Mouse (Mus musculus) CH12.LX (cell line): ENCODE data around the gene Zfp956. TPM values are rescaled to one million over a fixed set of nuclear protein-coding genes. Genes with fewer than 3 reads are reported as not detected.

Experiments
- DNase-seq: peaks from one replicate; pipeline ENCODE4 v3.0.0-alpha.2; 2013; ENCODE audit errors: extremely low read depth
- H3K27ac ChIP-seq: 2 replicates; pipeline ENCODE4 v1.5.1; 2012; ENCODE audit warnings: low read depth, mild to moderate bottlenecking, control low read depth, moderate library complexity; ENCODE audit not compliant: insufficient read depth
- H3K27me3 ChIP-seq: replicated peaks from 2 replicates; pipeline ENCODE3; 2012; ENCODE audit warnings: inconsistent platforms
- H3K36me3 ChIP-seq, 2 experiments: replicated peaks in 1 of 2; 2 replicates each; pipeline versions ENCODE3 to v1.6.1; 2012; ENCODE audit warnings: inconsistent platforms in 1 of 2, low read length in 1 of 2, mild to moderate bottlenecking in 1 of 2, mixed read lengths in 1 of 2, moderate library complexity in 1 of 2; ENCODE audit not compliant: control insufficient read depth in 1 of 2, insufficient read depth in 1 of 2
- H3K4me1 ChIP-seq, 2 experiments: 2 replicates each; pipeline ENCODE4 v1.6.1; 2012; ENCODE audit warnings: inconsistent platforms in 1 of 2, moderate library complexity in 1 of 2; ENCODE audit not compliant: insufficient read depth in 2 of 2, control insufficient read depth in 1 of 2
- H3K4me2 ChIP-seq: 2 replicates; pipeline ENCODE4 v1.6.1; 2012; ENCODE audit warnings: low read depth, mild to moderate bottlenecking, control low read depth; ENCODE audit not compliant: poor library complexity, insufficient read depth, severe bottlenecking
- H3K4me3 ChIP-seq, 3 experiments: fragments of 150-350 bp in 1 of 3; sonication (generic) in 1 of 3; replicated peaks in 1 of 3; 2 replicates each; pipeline versions ENCODE3 to v1.5.1; 2011 to 2012; ENCODE audit warnings: low read depth in 2 of 3, low read length in 2 of 3, mild to moderate bottlenecking in 2 of 3, moderate library complexity in 2 of 3, control low read depth in 1 of 3, improper control_type of control experiment in 1 of 3, inconsistent platforms in 1 of 3, mixed read lengths in 1 of 3; ENCODE audit not compliant: poor library complexity in 1 of 3
- H3K79me2 ChIP-seq: replicated peaks from 2 replicates; pipeline ENCODE4 v1.6.1; 2012; ENCODE audit warnings: mild to moderate bottlenecking, moderate library complexity; ENCODE audit not compliant: control insufficient read depth, poor library complexity, insufficient read depth, severe bottlenecking; ENCODE audit errors: extremely low read depth
- H3K9ac ChIP-seq: 2 replicates; pipeline ENCODE4 v1.6.1; 2012; ENCODE audit warnings: low read depth, mild to moderate bottlenecking, control low read depth, moderate library complexity; ENCODE audit not compliant: insufficient read depth
- H3K9me3 ChIP-seq: replicated peaks from 2 replicates; pipeline ENCODE3; 2012; ENCODE audit warnings: low read length, inconsistent platforms, mixed read lengths
- CHD1 ChIP-seq: IDR thresholded peaks from 2 replicates; pipeline ENCODE4 v1.6.1; 2012; ENCODE audit warnings: low read depth, low read length, improper control_type of control experiment, inconsistent platforms
- CHD2 ChIP-seq: IDR thresholded peaks from 2 replicates; pipeline ENCODE4 v1.6.1; 2011; ENCODE audit warnings: low read length, improper control_type of control experiment
- E2F4 ChIP-seq: IDR thresholded peaks from 2 replicates; pipeline ENCODE4 v1.6.1; 2011; ENCODE audit warnings: low read depth, low read length, improper control_type of control experiment; ENCODE audit not compliant: insufficient replicate concordance
- ELF1 ChIP-seq: IDR thresholded peaks from 2 replicates; pipeline ENCODE4 v1.6.1; 2014; ENCODE audit warnings: low read depth, mild to moderate bottlenecking, inconsistent platforms, low read length, improper control_type of control experiment
- EP300 ChIP-seq: IDR thresholded peaks from 2 replicates; pipeline ENCODE4 v1.6.1; 2011; ENCODE audit warnings: low read length, improper control_type of control experiment
- GABPA ChIP-seq: IDR thresholded peaks from 2 replicates; pipeline ENCODE4 v1.6.1; 2012; ENCODE audit warnings: low read depth, low read length, improper control_type of control experiment, inconsistent platforms; ENCODE audit not compliant: insufficient replicate concordance
- JUN ChIP-seq: IDR thresholded peaks from 2 replicates; pipeline ENCODE4 v1.6.1; 2011; ENCODE audit warnings: low read depth, mild to moderate bottlenecking, low read length, improper control_type of control experiment, moderate library complexity; ENCODE audit not compliant: insufficient read depth
- JUND ChIP-seq: conservative IDR thresholded peaks from 2 replicates; pipeline ENCODE4 v1.6.1; 2011; ENCODE audit warnings: low read depth, low read length, improper control_type of control experiment
- KAT2A ChIP-seq: IDR thresholded peaks from 2 replicates; pipeline ENCODE4 v1.6.1; 2012; ENCODE audit warnings: low read length, improper control_type of control experiment, inconsistent platforms; ENCODE audit not compliant: insufficient replicate concordance
- MAFK ChIP-seq: IDR thresholded peaks from 2 replicates; pipeline ENCODE4 v1.6.1; 2011; ENCODE audit warnings: low read length, improper control_type of control experiment; ENCODE audit not compliant: insufficient replicate concordance
- MAX ChIP-seq: IDR thresholded peaks from 2 replicates; pipeline ENCODE4 v1.6.1; 2011; ENCODE audit warnings: low read length, improper control_type of control experiment
- MEF2A ChIP-seq: IDR thresholded peaks from 2 replicates; pipeline ENCODE4 v1.6.1; 2014; ENCODE audit warnings: low read depth, mild to moderate bottlenecking, inconsistent platforms, low read length, improper control_type of control experiment, borderline replicate concordance
- NELFE ChIP-seq: IDR thresholded peaks from 2 replicates; pipeline ENCODE4 v1.6.1; 2011; ENCODE audit warnings: low read depth, low read length, improper control_type of control experiment
- NRF1 ChIP-seq: IDR thresholded peaks from 2 replicates; pipeline ENCODE4 v1.6.1; 2014; ENCODE audit warnings: low read depth, mild to moderate bottlenecking, inconsistent platforms, low read length, improper control_type of control experiment, moderate library complexity
- PAX5 ChIP-seq: IDR thresholded peaks from 2 replicates; pipeline ENCODE4 v1.6.1; 2012; ENCODE audit warnings: low read length, inconsistent platforms, mixed read lengths
- POLR2AphosphoS2 ChIP-seq: IDR thresholded peaks from 2 replicates; pipeline ENCODE4 v1.6.1; 2011; ENCODE audit warnings: low read depth, low read length, improper control_type of control experiment
- RAD21 ChIP-seq: IDR thresholded peaks from 2 replicates; pipeline ENCODE4 v1.6.1; 2011; ENCODE audit warnings: low read depth, mild to moderate bottlenecking, low read length, improper control_type of control experiment, moderate library complexity
- RCOR1 ChIP-seq: conservative IDR thresholded peaks from 2 replicates; pipeline ENCODE4 v1.6.1; 2012; ENCODE audit warnings: low read depth, mild to moderate bottlenecking, inconsistent platforms, low read length, improper control_type of control experiment
- SMC3 ChIP-seq: IDR thresholded peaks from 2 replicates; pipeline ENCODE4 v1.6.1; 2011; ENCODE audit warnings: low read depth, low read length, improper control_type of control experiment
- TBP ChIP-seq: conservative IDR thresholded peaks from 2 replicates; pipeline ENCODE4 v1.6.1; 2011; ENCODE audit warnings: low read depth, low read length, improper control_type of control experiment
- USF1 ChIP-seq: IDR thresholded peaks from 2 replicates; pipeline ENCODE4 v1.6.1; 2014; ENCODE audit warnings: low read depth, mild to moderate bottlenecking, inconsistent platforms, low read length, improper control_type of control experiment
- USF2 ChIP-seq: conservative IDR thresholded peaks from 2 replicates; pipeline ENCODE4 v1.6.1; 2011; ENCODE audit warnings: low read depth, low read length, improper control_type of control experiment
- ZKSCAN1 ChIP-seq: IDR thresholded peaks from 2 replicates; pipeline ENCODE4 v1.6.1; 2012; ENCODE audit warnings: low read depth, inconsistent platforms, low read length, improper control_type of control experiment, borderline replicate concordance
- ZMIZ1 ChIP-seq: IDR thresholded peaks from 2 replicates; pipeline ENCODE4 v1.6.1; 2012; ENCODE audit warnings: low read depth, mild to moderate bottlenecking, inconsistent platforms, low read length, improper control_type of control experiment
- dilution Hi-C: fragments of 300-500 bp; cut with MboI; formaldehyde crosslinking; loops from 2 replicates; pipeline ENCODE4 v1.14.3; 2020; ENCODE audit warnings: low sequenced_read_pairs; ENCODE audit not compliant: extremely low pct_unique_long_range_greater_than_20kb, extremely low pct_ligation_motif_present
- in situ Hi-C: fragments of 300-500 bp; cut with MboI; formaldehyde crosslinking; loops from 3 replicates; pipeline ENCODE4 v1.14.3; 2019; ENCODE audit warnings: low sequenced_read_pairs, low pct_ligation_motif_present, low pct_unique_long_range_greater_than_20kb, mixed read lengths
- polyA plus RNA-seq: library from polyadenylated mRNA; unstranded; fragments of >175 nt; gene quantifications from 2 replicates; pipeline ENCODE4 v1.2.1, GENCODE M21; 2012; ENCODE audit warnings: low read depth; ENCODE audit not compliant: insufficient read length
- total RNA-seq, 2 experiments: library from RNA; depleted of rRNA; stranded (reverse); fragments of 300-350 nt in 1 of 2; fragments of >200 nt in 1 of 2; gene quantifications; 2 replicates each; pipeline ENCODE4 v1.2.3; 2012 to 2014

Zfp956 gene
- total and polyA plus RNA-seq, 3 experiments, result 7.9 to 10.5 (median 9.0) TPM

- no peak for TF ChIP-seq ELF1
- TF ChIP-seq PAX5, result no peak
- no peak for TF ChIP-seq ZKSCAN1
- no peak for TF ChIP-seq USF1
- TF ChIP-seq NRF1, result no peak
- TF ChIP-seq JUN, result no peak
- TF ChIP-seq E2F4, result no peak
- Histone ChIP-seq H3K9me3 (no peaks in the 10 kb centered on the region), H3K4me3 (no peak overlapping the region), H3K27me3 (no peaks in the 10 kb centered on the region), H3K36me3 (peaks cover 0 to 11% of the 10 kb centered on the region in 2 experiments), H3K4me2 (no peak overlapping the region), H3K27ac (no peak overlapping the region), H3K4me1 (no peaks in the 10 kb centered on the region; a peak in 1 of 4 replicates), H3K9ac (no peak overlapping the region), H3K79me2 (no peaks in the 10 kb centered on the region)
- DNase-seq, result no peak
- dilution Hi-C loops, result no loop called here
- in situ Hi-C loops, result no loop called here
Measured at GRCm38 (mm10) chr6:47912991-47913390, 40.2 kb upstream of the Zfp956 start.

GRCm38 (mm10) chr6:47917051-47917450 lies 36.1 kb upstream of the Zfp956 start:
- H3K4me2 ChIP-seq, result no peak overlapping the region
- H3K4me1 ChIP-seq, result peaks cover 2 to 15% of the 10 kb centered on the region in 2 experiments; a peak in 3 of 4 replicates
- TF ChIP-seq USF2, result no peak
- TF ChIP-seq POLR2AphosphoS2, result no peak
- no peak for TF ChIP-seq SMC3
- no peak for TF ChIP-seq EP300
- TF ChIP-seq ZMIZ1, result no peak
- no peak for DNase-seq
- H3K4me3 ChIP-seq, result no peak overlapping the region
- no peaks in the 10 kb centered on the region for H3K36me3 ChIP-seq
- no peaks in the 10 kb centered on the region for H3K9me3 ChIP-seq
- dilution Hi-C loops (no loop called here), in situ Hi-C loops (no loop called here)
- H3K9ac ChIP-seq, result no peak overlapping the region
- no peaks in the 10 kb centered on the region for H3K27me3 ChIP-seq
- H3K27ac ChIP-seq, result no peak overlapping the region
- peaks cover 16% of the 10 kb centered on the region for H3K79me2 ChIP-seq

DNA sequence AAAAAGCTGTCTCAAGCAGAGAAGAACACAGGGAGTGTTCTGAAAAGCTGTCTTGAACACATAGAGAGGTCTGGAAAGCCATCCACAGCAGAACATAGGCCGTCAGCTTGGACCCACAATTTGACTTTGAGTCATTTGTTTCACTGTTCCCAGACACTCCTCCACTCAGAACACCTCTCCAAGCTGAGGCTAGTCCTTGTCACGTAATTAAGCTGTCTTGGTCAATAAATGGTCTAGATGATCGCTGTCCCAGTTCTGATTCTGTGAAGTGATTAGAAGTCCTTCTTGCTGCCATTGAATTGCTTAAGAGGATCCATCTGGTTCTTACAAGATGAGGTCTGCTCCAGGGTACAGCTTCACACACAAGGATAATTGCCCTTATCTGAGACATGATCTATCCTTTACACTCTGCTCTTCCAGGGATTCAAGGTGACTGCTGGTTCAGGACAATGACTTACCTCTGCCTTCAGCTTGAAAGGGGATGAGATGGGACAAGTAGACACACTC lies 34.4 kb upstream of the Zfp956 start:
- Histone ChIP-seq H3K9me3 (no peaks in the 10 kb centered on the region), H3K4me1 (peaks cover 3 to 30% of the 10 kb centered on the region in 2 experiments; a peak in 3 of 4 replicates), H3K4me3 (no peak overlapping the region), H3K9ac (no peak overlapping the region)
- in situ Hi-C loops, result no loop called here
- TF ChIP-seq MAX, result no peak
- no peak for TF ChIP-seq KAT2A
- no peak for TF ChIP-seq POLR2AphosphoS2
- TF ChIP-seq PAX5, result no peak
- no peak for TF ChIP-seq MAFK
- TF ChIP-seq MEF2A, result no peak
- no peak for TF ChIP-seq NELFE
- no peak for TF ChIP-seq E2F4
- no peak for TF ChIP-seq CHD1
- TF ChIP-seq USF2, result no peak
- TF ChIP-seq SMC3, result no peak
- no peak for TF ChIP-seq RCOR1
- no peak for TF ChIP-seq JUND
- TF ChIP-seq USF1, result no peak
- TF ChIP-seq TBP, result no peak
- no peak for TF ChIP-seq RAD21
- no peak for TF ChIP-seq ZKSCAN1
- TF ChIP-seq CHD2, result no peak
- TF ChIP-seq GABPA, result no peak
- TF ChIP-seq, all 38 proteins: peak for 0
- Histone ChIP-seq H3K79me2 (peaks cover 25% of the 10 kb centered on the region), H3K4me2 (no peak overlapping the region), H3K36me3 (no peaks in the 10 kb centered on the region), H3K27ac (no peak overlapping the region), H3K27me3 (no peaks in the 10 kb centered on the region)
- DNase-seq, result no peak
- dilution Hi-C loops, result no loop called here
